In genomic region chr8:94953624-94954367, GRCm38 (mm10) we compare ENCODE assay signal across 15 mouse cellular contexts. TPM values are rescaled to one million over a fixed set of nuclear protein-coding genes. Genes with fewer than 3 reads are reported as not detected.
DNase-seq lines count a peak whose midpoint lies in the region; ATAC-seq and TF ChIP-seq lines count a peak whose summit lies in the region.
"Had no signal": no experiment of that assay in that cellular context is flagged by ENCODE, and none has a peak within 500 bp of the region (broad histone marks: within the 10 kb centered on the region; RNA-seq: fewer than 3 reads in every experiment).

No protein-coding gene starts in this region.

- no peaks in the 10 kb centered on the region for H3K36me3 ChIP-seq in heart, postnatal 0 days (replicated peaks; ENCODE audit: control insufficient read depth, insufficient read depth, low read length)
- no peaks in the 10 kb centered on the region for H3K36me3 ChIP-seq in hindbrain, embryonic 16.5 days (ENCODE audit: control insufficient read depth, insufficient read depth, low read length)
- H3K36me3 ChIP-seq: embryonic facial prominence, embryonic 15.5 days; hindbrain, embryonic 12.5 days had no signal

- no peak for DNase-seq in heart, postnatal 0 days (ENCODE audit: low spot score)
- DNase-seq in heart, adult 11 months: no peak
- peak; percentile 80 for DNase-seq in 416B (ENCODE audit: low read depth)
- DNase-seq in layer of hippocampus, adult 18-20 months (ENCODE audit: low spot score in 2 of 2): no peak
- DNase-seq in left cerebral cortex, adult 2 months (ENCODE audit: extremely low spot score in 1 of 2, low spot score in 2 of 2): no peak
- DNase-seq: adrenal gland, postnatal 14 days; gastrocnemius, postnatal 36 days; layer of hippocampus, postnatal 36 days had no signal

- peaks cover 16% of the 10 kb centered on the region for H3K4me1 ChIP-seq in heart, postnatal 0 days (ENCODE audit: control insufficient read depth, insufficient read depth)
- no peaks in the 10 kb centered on the region for H3K4me1 ChIP-seq in hindbrain, embryonic 16.5 days (ENCODE audit: control insufficient read depth, insufficient read depth, low read depth, low read length)
- H3K4me1 ChIP-seq: embryonic facial prominence, embryonic 15.5 days; hindbrain, embryonic 12.5 days had no signal

- H3K4me3 ChIP-seq in heart, postnatal 0 days (ENCODE audit: low read depth, low read length): no peak overlapping the region
- no peak overlapping the region for H3K4me3 ChIP-seq in left cerebral cortex, adult 2 months
- no peak overlapping the region for H3K4me3 ChIP-seq in hindbrain, embryonic 16.5 days (ENCODE audit: low read length)
- H3K4me3 ChIP-seq: embryonic facial prominence, embryonic 15.5 days; hindbrain, embryonic 12.5 days had no signal

- WGBS in heart, postnatal 0 days: 54% methylated on average over 7 of the region's 7 CpGs
- WGBS in hindbrain, embryonic 16.5 days: 74% methylated on average over 7 of the region's 7 CpGs

- H3K27me3 ChIP-seq in heart, postnatal 0 days (ENCODE audit: control insufficient read depth, insufficient read depth, low read length): no peaks in the 10 kb centered on the region
- H3K27me3 ChIP-seq in hindbrain, embryonic 16.5 days (replicated peaks; ENCODE audit: control insufficient read depth, insufficient read depth, low read length): no peaks in the 10 kb centered on the region
- H3K27me3 ChIP-seq: embryonic facial prominence, embryonic 15.5 days; hindbrain, embryonic 12.5 days had no signal

- H3K9me3 ChIP-seq in heart, postnatal 0 days (replicated peaks; ENCODE audit: control insufficient read depth, low read length): no peaks in the 10 kb centered on the region
- no peaks in the 10 kb centered on the region for H3K9me3 ChIP-seq in hindbrain, embryonic 16.5 days (ENCODE audit: control insufficient read depth, low read length)
- H3K9me3 ChIP-seq: embryonic facial prominence, embryonic 15.5 days; hindbrain, embryonic 12.5 days had no signal

- intact Hi-C loops in left cerebral cortex, adult 2 months (cut with DNase I): loop anchor here (5.0 kb wide), 1 partner anchor 249 kb away; the partner anchor contains the start of gene Kifc3

- no peak for TF ChIP-seq EP300 in heart, postnatal 0 days (IDR thresholded peaks at IDR 0.05; ENCODE audit: low read depth)

- H3K9ac ChIP-seq in heart, postnatal 0 days (replicated peaks; ENCODE audit: low read depth, low read length): no peak overlapping the region
- no peak overlapping the region for H3K9ac ChIP-seq in hindbrain, embryonic 16.5 days (ENCODE audit: low read depth, low read length)
- H3K9ac ChIP-seq: embryonic facial prominence, embryonic 15.5 days; forebrain, postnatal 0 days; hindbrain, embryonic 12.5 days had no signal

- no peak overlapping the region for H3K4me2 ChIP-seq in heart, postnatal 0 days (ENCODE audit: low read depth, low read length)
- no peak overlapping the region for H3K4me2 ChIP-seq in hindbrain, embryonic 16.5 days (ENCODE audit: low read length)
- H3K4me2 ChIP-seq: embryonic facial prominence, embryonic 15.5 days; hindbrain, embryonic 12.5 days had no signal

- no peak for TF ChIP-seq CTCF in heart, postnatal 0 days (IDR thresholded peaks at IDR 0.05; ENCODE audit: low read depth)
- TF ChIP-seq CTCF in left cerebral cortex, adult 2 months (IDR thresholded peaks at IDR 0.05): no peak

- ATAC-seq in heart, postnatal 0 days (ENCODE audit: insufficient read depth, low read depth): 0 out of 2 replicates have a peak, but pooled peaks have one; percentile 1
- ATAC-seq in common myeloid progenitor, adult 5-6 weeks (replicated peaks; ENCODE audit: low read depth, poor library complexity, severe bottlenecking): peak; percentile 9
- ATAC-seq in megakaryocyte progenitor cell, adult 5-6 weeks (replicated peaks; ENCODE audit: poor library complexity): peak; percentile 17
- ATAC-seq in hindbrain, embryonic 16.5 days: no peak
- ATAC-seq: midbrain, embryonic 16.5 days had no signal

- peak overlapping the region; percentile 78 for H3K27ac ChIP-seq in heart, postnatal 0 days (ENCODE audit: low read depth)
- H3K27ac ChIP-seq in left cerebral cortex, adult 2 months: no peak overlapping the region
- H3K27ac ChIP-seq in hindbrain, embryonic 16.5 days (ENCODE audit: low read depth, low read length): no peak overlapping the region
- H3K27ac ChIP-seq: embryonic facial prominence, embryonic 15.5 days; hindbrain, embryonic 12.5 days had no signal

RNA-seq across cellular contexts. Expression of gene Adgrg1, which starts 20.8 kb away (rescaled TPM):
- total RNA-seq in heart, postnatal 0 days (2014; rRNA removed; ENCODE audit: low replicate concordance): 8.0 and 19.2 TPM in 2 replicates
- 5.6 and 6.6 TPM in 2 replicates for polyA plus RNA-seq in heart, postnatal 0 days (2015; fragmentation: Nextera tagmentation; extraction: Ambion mirVana)
- total RNA-seq in common myeloid progenitor, adult 5-6 weeks (2017): 293 and 407 TPM in 2 replicates
- total RNA-seq in megakaryocyte progenitor cell, adult 5-6 weeks (2015): 88.4 and 140 TPM in 2 replicates
- total RNA-seq in megakaryocyte progenitor cell, adult 5-6 weeks (2017): 48.8 and 85.6 TPM in 2 replicates
- total RNA-seq in layer of hippocampus, adult 18-20 months (2021): 100 to 1,000 TPM; 100 to 108 TPM
- total RNA-seq in left cerebral cortex, adult 2 months (2021): 10 to 100 TPM; 77.6 to 86.8 TPM
- polyA plus RNA-seq in hindbrain, embryonic 16.5 days (2015; fragmentation: Nextera tagmentation; extraction: Ambion mirVana): 112 and 135 TPM in 2 replicates

RNA-seq across cellular contexts. Expression of gene Adgrg5, which starts 30.3 kb away (rescaled TPM):
- total RNA-seq in heart, postnatal 0 days (2014; rRNA removed; ENCODE audit: low replicate concordance): 0.12 TPM in 1 of 2 replicates, not detected in the other
- 0.08 and 0.15 TPM in 2 replicates for polyA plus RNA-seq in heart, postnatal 0 days (2015; fragmentation: Nextera tagmentation; extraction: Ambion mirVana)
- total RNA-seq in common myeloid progenitor, adult 5-6 weeks (2017): 0.05 TPM in 1 of 2 replicates, not detected in the other
- total RNA-seq in megakaryocyte progenitor cell, adult 5-6 weeks (2015): 0.17 TPM in 1 of 2 replicates, not detected in the other
- total RNA-seq in megakaryocyte progenitor cell, adult 5-6 weeks (2017): not detected in 2 replicates
- under 1 TPM in 1 of 2 experiments, not detected in 1; 0.10 TPM for total RNA-seq in layer of hippocampus, adult 18-20 months (2021)
- not detected for total RNA-seq in left cerebral cortex, adult 2 months (2021)
- 0.05 and 0.09 TPM in 2 replicates for polyA plus RNA-seq in hindbrain, embryonic 16.5 days (2015; fragmentation: Nextera tagmentation; extraction: Ambion mirVana)
- total RNA-seq: gastrocnemius, postnatal 36 days; layer of hippocampus, postnatal 36 days had no signal
- polyA plus RNA-seq: midbrain, embryonic 16.5 days had no signal

RNA-seq across cellular contexts. Expression of gene Ccdc102a, which starts 35.9 kb away (rescaled TPM):
- 12.4 and 24.7 TPM in 2 replicates for total RNA-seq in heart, postnatal 0 days (2014; rRNA removed; ENCODE audit: low replicate concordance)
- polyA plus RNA-seq in heart, postnatal 0 days (2015; fragmentation: Nextera tagmentation; extraction: Ambion mirVana): 10.1 and 10.6 TPM in 2 replicates
- total RNA-seq in common myeloid progenitor, adult 5-6 weeks (2017): 0.58 and 2.2 TPM in 2 replicates
- 0.25 and 0.32 TPM in 2 replicates for total RNA-seq in megakaryocyte progenitor cell, adult 5-6 weeks (2015)
- total RNA-seq in megakaryocyte progenitor cell, adult 5-6 weeks (2017): 1.2 and 1.3 TPM in 2 replicates
- 1 to 10 TPM; 1.3 to 2.1 TPM for total RNA-seq in layer of hippocampus, adult 18-20 months (2021)
- 1 to 10 TPM; 1.6 to 2.0 TPM for total RNA-seq in left cerebral cortex, adult 2 months (2021)
- 5.7 and 6.9 TPM in 2 replicates for polyA plus RNA-seq in hindbrain, embryonic 16.5 days (2015; fragmentation: Nextera tagmentation; extraction: Ambion mirVana)
